8 mouse cellular contexts compared by ENCODE assay signal in the genomic region with DNA sequence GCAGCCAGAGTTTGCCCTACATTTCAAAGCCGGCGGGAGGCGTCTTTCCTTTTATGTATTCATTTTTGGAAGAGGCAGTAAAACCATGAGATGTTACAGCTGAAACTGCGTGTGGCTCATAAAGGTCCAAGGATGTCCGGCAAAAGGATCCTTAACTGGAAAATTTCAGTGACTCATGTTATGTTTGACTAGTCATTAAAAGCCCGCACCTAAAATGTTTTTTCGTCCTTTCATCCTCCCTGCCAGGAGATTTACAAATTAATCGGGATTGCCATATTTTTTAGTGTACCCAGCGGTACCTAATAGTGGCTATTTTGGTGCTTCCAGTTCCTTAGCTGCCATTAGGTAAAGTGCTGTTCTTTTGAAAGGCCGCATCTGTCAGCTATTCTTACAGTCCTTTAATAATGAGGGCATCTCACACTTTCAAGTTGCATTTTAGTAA. TPM values are rescaled to one million over a fixed set of nuclear protein-coding genes. Genes with fewer than 3 reads are reported as not detected.
DNase-seq lines count a peak whose midpoint lies in the region; ATAC-seq and TF ChIP-seq lines count a peak whose summit lies in the region.

No protein-coding gene starts in this region.

- intact Hi-C loops in gastrocnemius, adult 2 months (cut with DNase I): loop anchor here (2.0 to 10.0 kb wide), 4 partner anchors 52 to 710 kb away; a partner anchor contains a TSS

- TF ChIP-seq CTCF in gastrocnemius, adult 2 months (IDR thresholded peaks at IDR 0.05): no peak; the same call in 1 of the 2 replicates
- no peak for TF ChIP-seq CTCF in thymus, adult 2 months (IDR thresholded peaks at IDR 0.05; ENCODE audit: borderline replicate concordance, control insufficient read depth, extremely low read depth, insufficient read depth, low read length, poor library complexity)

- 0 out of 2 replicates have a peak, but pooled peaks cover 4% of the 10 kb centered on the region for H3K4me1 ChIP-seq in thymus, adult 2 months (replicated peaks; ENCODE audit: control insufficient read depth, insufficient read depth, low read length)
- peaks cover 23% of the 10 kb centered on the region for H3K4me1 ChIP-seq in liver, embryonic 13.5 days (replicated peaks)

- no peak for ATAC-seq in liver, embryonic 13.5 days (ENCODE audit: low read depth)

- H3K27me3 ChIP-seq in thymus, adult 2 months (ENCODE audit: control insufficient read depth, insufficient read depth, low read length): no peaks in the 10 kb centered on the region
- no peaks in the 10 kb centered on the region for H3K27me3 ChIP-seq in liver, embryonic 13.5 days

- H3K4me3 ChIP-seq in gastrocnemius, adult 2 months: peak overlapping the region; percentile 94
- peak overlapping the region; percentile 48 for H3K4me3 ChIP-seq in thymus, adult 2 months (ENCODE audit: control insufficient read depth, insufficient read depth, low read length)
- peak overlapping the region; percentile 100 for H3K4me3 ChIP-seq in liver, embryonic 13.5 days (replicated peaks)

- 23% methylated on average over 10 of the region's 10 CpGs for WGBS in thymus, adult 2 months
- 15% methylated on average over 10 of the region's 10 CpGs for WGBS in liver, embryonic 13.5 days (ENCODE audit: insufficient replicate concordance)

- no peak for DNase-seq in gastrocnemius, adult 2 months
- no peak for DNase-seq in gastrocnemius, postnatal 4 days (ENCODE audit: low spot score in 2 of 2)
- DNase-seq in thymus, adult 2 months: no peak
- DNase-seq in thymus, postnatal 36 days: no peak
- DNase-seq in liver, embryonic 13.5 days: no peak
- DNase-seq in ovary, postnatal 10 days (ENCODE audit: low spot score): no peak
- DNase-seq in kidney, postnatal 14 days: no peak
- no peak for DNase-seq in urinary bladder, postnatal 4 days (ENCODE audit: low spot score in 2 of 2)

- H3K4me2 ChIP-seq in liver, embryonic 13.5 days: peak overlapping the region; percentile 79

- no peaks in the 10 kb centered on the region for H3K36me3 ChIP-seq in thymus, adult 2 months (ENCODE audit: control insufficient read depth, insufficient read depth, low read length)
- H3K36me3 ChIP-seq in liver, embryonic 13.5 days: no peaks in the 10 kb centered on the region; the same call in 1 of the 2 replicates

- H3K9ac ChIP-seq in liver, embryonic 13.5 days: peak overlapping the region; percentile 86

- TF ChIP-seq POLR2A in thymus, adult 2 months (IDR thresholded peaks at IDR 0.05; ENCODE audit: control insufficient read depth, extremely low read depth, insufficient read depth, low read length, poor library complexity): no peak

- H3K27ac ChIP-seq in gastrocnemius, adult 2 months: peak overlapping the region; percentile 95
- H3K27ac ChIP-seq in thymus, adult 2 months (ENCODE audit: control insufficient read depth, insufficient read depth, low read length): peak overlapping the region; percentile 70
- peak overlapping the region; percentile 83 for H3K27ac ChIP-seq in liver, embryonic 13.5 days

- no peaks in the 10 kb centered on the region for H3K9me3 ChIP-seq in liver, embryonic 13.5 days (replicated peaks)

RNA-seq across cellular contexts. Expression of a gene that starts 0.6 kb away (rescaled TPM):
- total RNA-seq in gastrocnemius, adult 2 months (2021): 10 to 100 TPM; 59.2 to 62.2 TPM
- 10 to 100 TPM; 71.7 to 80.3 TPM for total RNA-seq in gastrocnemius, postnatal 4 days (2021)
- polyA plus RNA-seq in thymus, adult 2 months (2012; rRNA removed): 47.5 and 78.7 TPM in 2 replicates
- polyA plus RNA-seq in liver, embryonic 13.5 days (2015; fragmentation: Nextera tagmentation; extraction: Ambion mirVana): 61.0 and 67.3 TPM in 2 replicates

RNA-seq across cellular contexts. Expression of a gene that starts 51.6 kb away (rescaled TPM):
- total RNA-seq in gastrocnemius, adult 2 months (2021): 10 to 100 TPM; 42.5 to 51.0 TPM
- total RNA-seq in gastrocnemius, postnatal 4 days (2021): 10 to 100 TPM; 65.5 to 69.5 TPM
- polyA plus RNA-seq in thymus, adult 2 months (2012; rRNA removed): 10.7 and 12.0 TPM in 2 replicates
- polyA plus RNA-seq in liver, embryonic 13.5 days (2015; fragmentation: Nextera tagmentation; extraction: Ambion mirVana): 161 and 200 TPM in 2 replicates

RNA-seq across cellular contexts. Expression of a gene that starts 58.9 kb away (rescaled TPM):
- not detected for total RNA-seq in gastrocnemius, adult 2 months (2021)
- total RNA-seq in gastrocnemius, postnatal 4 days (2021): not detected
- 1.2 and 2.7 TPM in 2 replicates for polyA plus RNA-seq in thymus, adult 2 months (2012; rRNA removed)
- polyA plus RNA-seq in liver, embryonic 13.5 days (2015; fragmentation: Nextera tagmentation; extraction: Ambion mirVana): not detected in 2 replicates

Comparison
In these comparisons a context has a peak if more than half of its experiments do, and no peak if none do; other contexts are left out.
1. H3K4me3 ChIP-seq: peak in every context shown above with its lines; median percentile 100 in liver, embryonic 13.5 days; 94 in gastrocnemius, adult 2 months; 48 in thymus, adult 2 months.